Mouse (Mus musculus) intestine, embryonic 16.5 days (tissue): ENCODE measurements around the gene Xkrx. TPM values are rescaled to one million over a fixed set of nuclear protein-coding genes. Genes with fewer than 3 reads are reported as not detected.

Source experiments
- ATAC-seq: fragments of 200-750 bp; cut with Nextera tagmentation; 2 replicates; pipeline ENCODE4 v1.8.0; 2017; ENCODE audit warnings: moderate TSS enrichment, moderate library complexity
- H3K27ac ChIP-seq: fragments of 300-500 bp; sonication (generic); 2 replicates; pipeline ENCODE4 v1.5.1; 2014; ENCODE audit warnings: mild to moderate bottlenecking, low read length
- H3K27me3 ChIP-seq: fragments of 300-500 bp; sonication (generic); replicated peaks from 2 replicates; pipeline ENCODE4 v1.6.1; 2014; ENCODE audit warnings: low read length, control low read depth, mixed read lengths; ENCODE audit not compliant: control insufficient read depth, insufficient read depth
- H3K36me3 ChIP-seq: fragments of 300-500 bp; sonication (generic); 2 replicates; pipeline ENCODE4 v1.6.1; 2014; ENCODE audit warnings: low read length, control low read depth; ENCODE audit not compliant: control insufficient read depth, insufficient read depth
- H3K4me1 ChIP-seq: fragments of 300-500 bp; sonication (generic); 2 replicates; pipeline ENCODE4 v1.6.1; 2014; ENCODE audit warnings: low read length, control low read depth, mixed read lengths; ENCODE audit not compliant: control insufficient read depth, insufficient read depth
- H3K4me2 ChIP-seq: fragments of 300-500 bp; sonication (generic); 2 replicates; pipeline ENCODE4 v1.6.1; 2014; ENCODE audit warnings: low read depth, low read length, control low read depth
- H3K4me3 ChIP-seq: fragments of 300-500 bp; sonication (generic); 2 replicates; pipeline ENCODE4 v1.5.1; 2014; ENCODE audit warnings: mild to moderate bottlenecking, low read length
- H3K9ac ChIP-seq: fragments of 300-500 bp; sonication (generic); 2 replicates; pipeline ENCODE4 v1.6.1; 2014; ENCODE audit warnings: low read depth, low read length
- H3K9me3 ChIP-seq: fragments of 300-500 bp; sonication (generic); 2 replicates; pipeline ENCODE4 v1.6.1; 2016; ENCODE audit warnings: low read length, control low read depth; ENCODE audit not compliant: control insufficient read depth
- WGBS: fragments of 180-500 bp; shearing (Covaris S2); extraction: QIAGEN DNeasy Blood & Tissue Kit; methylation state at CpG from one replicate; pipeline ENCODE4 v1.1.7; 2014; 5-methylcytosine and 5-hydroxymethylcytosine counted together
- polyA plus RNA-seq: library from polyadenylated mRNA; unstranded; fragments of >200 nt; fragmentation: Nextera tagmentation; extraction: Ambion mirVana; gene quantifications from 2 replicates; pipeline ENCODE4 v1.2.1, GENCODE M21; 2015

Xkrx gene
- polyA plus RNA-seq, 1 experiment from 2014 or later: 0.06 TPM

DNA sequence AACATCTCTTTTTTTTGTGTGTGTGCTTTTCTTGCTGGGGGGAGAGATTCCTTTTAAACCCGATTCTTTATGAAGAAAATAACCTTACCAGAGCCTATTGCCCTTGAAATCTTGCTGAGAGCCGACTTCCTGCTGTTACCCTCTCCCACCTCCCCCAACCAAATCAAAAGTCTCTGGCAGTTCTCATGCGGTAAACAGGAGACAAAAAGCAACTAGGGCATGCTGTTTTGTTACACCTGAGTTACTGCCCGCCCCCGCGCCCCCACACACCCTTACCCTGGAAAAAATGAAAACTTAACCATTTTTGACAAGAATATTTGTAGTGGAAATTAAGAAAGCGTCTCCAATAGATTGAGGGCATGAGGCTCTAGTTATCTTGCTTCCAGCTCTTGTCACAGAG is 3.7 kb downstream of the Xkrx start:
- no peak overlapping the region for H3K9ac ChIP-seq
- no peak for ATAC-seq
- H3K9me3 ChIP-seq: no peaks in the 10 kb centered on the region
- H3K36me3 ChIP-seq: no peaks in the 10 kb centered on the region
- H3K4me3 ChIP-seq: no peak overlapping the region
- H3K4me1 ChIP-seq: no peaks in the 10 kb centered on the region
- H3K27ac ChIP-seq: no peak overlapping the region
- 0 out of 2 replicates have a peak, but pooled peaks cover 3% of the 10 kb centered on the region for H3K27me3 ChIP-seq
- 52% methylated on average over 7 of the region's 7 CpGs for WGBS
- H3K4me2 ChIP-seq: no peak overlapping the region

- 82% methylated on average over 4 of the region's 4 CpGs for WGBS
Observed at GRCm38 (mm10) chrX:134141986-134142385, 19.9 kb downstream of the Xkrx start.

GRCm38 (mm10) chrX:134141551-134141950 is 20.3 kb downstream of the Xkrx start:
- Histone ChIP-seq H3K4me1 (no peaks in the 10 kb centered on the region), H3K9ac (no peak overlapping the region), H3K4me3 (no peak overlapping the region), H3K36me3 (no peaks in the 10 kb centered on the region), H3K9me3 (no peaks in the 10 kb centered on the region), H3K4me2 (no peak overlapping the region), H3K27ac (no peak overlapping the region), H3K27me3 (no peaks in the 10 kb centered on the region)
- ATAC-seq: no peak
- WGBS: 89% methylated on average over 1 of the region's 1 CpGs

More at GRCm38 (mm10) chrX:134141986-134142385, 19.9 kb downstream of the Xkrx start:
- Histone ChIP-seq H3K9me3 (no peaks in the 10 kb centered on the region), H3K4me1 (no peaks in the 10 kb centered on the region), H3K4me3 (no peak overlapping the region), H3K27ac (no peak overlapping the region), H3K27me3 (no peaks in the 10 kb centered on the region), H3K4me2 (no peak overlapping the region), H3K9ac (no peak overlapping the region), H3K36me3 (no peaks in the 10 kb centered on the region)
- ATAC-seq: no peak

DNA sequence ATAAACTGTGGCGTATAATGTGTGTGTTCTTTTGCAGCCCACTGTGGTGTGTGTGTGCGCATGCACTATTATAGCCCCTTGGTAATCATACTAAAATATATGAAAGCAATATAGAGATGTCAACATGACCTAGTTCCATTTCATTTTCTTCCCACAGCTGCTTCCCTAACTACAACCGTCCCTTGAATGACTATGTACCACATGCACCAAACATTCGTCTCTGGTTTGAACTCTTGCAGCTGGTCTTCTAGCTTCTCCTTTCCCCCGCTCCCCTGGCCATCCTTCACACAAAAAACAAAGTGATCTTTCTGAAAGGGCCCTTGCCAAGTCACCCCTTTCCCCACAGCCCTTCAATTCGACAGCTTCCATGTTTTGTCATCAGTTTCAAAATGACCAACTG is 21.9 kb downstream of the Xkrx start:
- no peak overlapping the region for H3K4me3 ChIP-seq
- no peak overlapping the region for H3K4me2 ChIP-seq
- no peaks in the 10 kb centered on the region for H3K9me3 ChIP-seq
- no peaks in the 10 kb centered on the region for H3K27me3 ChIP-seq
- no peaks in the 10 kb centered on the region for H3K36me3 ChIP-seq
- H3K4me1 ChIP-seq: no peaks in the 10 kb centered on the region
- H3K9ac ChIP-seq: no peak overlapping the region
- no peak overlapping the region for H3K27ac ChIP-seq
- ATAC-seq: no peak
- WGBS: 79% methylated on average over 6 of the region's 6 CpGs

DNA sequence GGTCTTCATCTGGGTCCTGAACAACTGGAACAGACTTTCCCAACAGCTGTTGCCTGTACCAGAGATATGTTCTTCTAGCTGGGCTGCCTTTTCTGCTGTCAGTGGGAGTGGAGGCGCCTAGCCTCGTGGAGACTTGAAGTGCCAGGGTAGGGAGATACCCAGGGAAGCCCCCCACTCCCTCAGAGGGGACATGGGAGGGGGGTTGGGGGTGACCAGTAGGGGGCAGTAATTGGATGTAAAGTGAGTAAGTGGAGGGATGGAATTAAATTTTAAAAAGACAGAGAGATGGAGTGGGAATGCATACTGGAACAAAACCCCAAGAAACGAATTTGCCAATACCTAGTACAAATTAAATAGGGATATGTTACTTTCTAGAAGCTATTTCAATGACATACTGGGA is 28.1 kb downstream of the Xkrx start:
- WGBS: 49% methylated on average over 3 of the region's 3 CpGs
- Histone ChIP-seq H3K4me2 (no peak overlapping the region), H3K4me1 (no peaks in the 10 kb centered on the region), H3K27me3 (no peaks in the 10 kb centered on the region), H3K9ac (no peak overlapping the region), H3K36me3 (no peaks in the 10 kb centered on the region), H3K9me3 (no peaks in the 10 kb centered on the region), H3K4me3 (no peak overlapping the region), H3K27ac (no peak overlapping the region)
- ATAC-seq: no peak

- no peak overlapping the region for H3K4me2 ChIP-seq
- H3K27ac ChIP-seq: no peak overlapping the region
- no peak for ATAC-seq
- no peaks in the 10 kb centered on the region for H3K4me1 ChIP-seq
- no peak overlapping the region for H3K9ac ChIP-seq
- no peaks in the 10 kb centered on the region for H3K36me3 ChIP-seq
- WGBS: 23% methylated on average over 5 of the region's 5 CpGs
- H3K4me3 ChIP-seq: no peak overlapping the region
- no peaks in the 10 kb centered on the region for H3K9me3 ChIP-seq
- no peaks in the 10 kb centered on the region for H3K27me3 ChIP-seq
Observed at GRCm38 (mm10) chrX:134132295-134132694, 29.6 kb downstream of the Xkrx start.

- Histone ChIP-seq H3K4me1 (no peaks in the 10 kb centered on the region), H3K36me3 (no peaks in the 10 kb centered on the region), H3K9me3 (no peaks in the 10 kb centered on the region), H3K27ac (no peak overlapping the region), H3K4me2 (no peak overlapping the region), H3K9ac (no peak overlapping the region), H3K27me3 (no peaks in the 10 kb centered on the region), H3K4me3 (no peak overlapping the region)
- WGBS: 69% methylated on average over 3 of the region's 3 CpGs
- no peak for ATAC-seq
Observed at GRCm38 (mm10) chrX:134128549-134128948, 33.3 kb downstream of the Xkrx start.

GRCm38 (mm10) chrX:134116417-134116816 is 45.5 kb downstream of the Xkrx start:
- no peaks in the 10 kb centered on the region for H3K27me3 ChIP-seq
- no peak overlapping the region for H3K4me3 ChIP-seq
- H3K4me1 ChIP-seq: no peaks in the 10 kb centered on the region
- H3K4me2 ChIP-seq: no peak overlapping the region
- WGBS: 65% methylated on average over 3 of the region's 3 CpGs
- H3K9me3 ChIP-seq: no peaks in the 10 kb centered on the region
- no peak for ATAC-seq
- H3K36me3 ChIP-seq: no peaks in the 10 kb centered on the region
- H3K27ac ChIP-seq: no peak overlapping the region
- no peak overlapping the region for H3K9ac ChIP-seq

- Histone ChIP-seq H3K27me3 (no peaks in the 10 kb centered on the region), H3K9ac (no peak overlapping the region), H3K36me3 (no peaks in the 10 kb centered on the region), H3K4me3 (no peak overlapping the region), H3K27ac (no peak overlapping the region), H3K4me1 (no peaks in the 10 kb centered on the region), H3K4me2 (no peak overlapping the region), H3K9me3 (no peaks in the 10 kb centered on the region)
- no peak for ATAC-seq
- WGBS: 57% methylated on average over 3 of the region's 3 CpGs
Observed at GRCm38 (mm10) chrX:134111767-134112166, 50.1 kb downstream of the Xkrx start.

GRCm38 (mm10) chrX:134102641-134103040 is 59.2 kb downstream of the Xkrx start:
- H3K36me3 ChIP-seq: no peaks in the 10 kb centered on the region
- 57% methylated on average over 2 of the region's 2 CpGs for WGBS
- no peak overlapping the region for H3K4me3 ChIP-seq
- H3K4me2 ChIP-seq: no peak overlapping the region
- H3K9me3 ChIP-seq: no peaks in the 10 kb centered on the region
- H3K9ac ChIP-seq: no peak overlapping the region
- no peak overlapping the region for H3K27ac ChIP-seq
- no peak for ATAC-seq
- H3K4me1 ChIP-seq: no peaks in the 10 kb centered on the region
- H3K27me3 ChIP-seq: no peaks in the 10 kb centered on the region
